Mouse (Mus musculus) lung, embryonic 14.5 days (tissue): Measurements from ENCODE around the gene Myt1. TPM values are rescaled to one million over a fixed set of nuclear protein-coding genes. Genes with fewer than 3 reads are reported as not detected.

Experiments
- ATAC-seq: fragments of 200-750 bp; cut with Nextera tagmentation; 2 replicates; pipeline ENCODE4 v1.8.0; 2017; ENCODE audit warnings: mild to moderate bottlenecking, moderate TSS enrichment, moderate library complexity; ENCODE audit not compliant: insufficient read depth
- DNase-seq: peaks from one replicate; pipeline ENCODE4 v3.0.0-alpha.2; 2015
- H3K27ac ChIP-seq: fragments of 300-500 bp; sonication (generic); 2 replicates; pipeline ENCODE4 v1.5.1; 2014; ENCODE audit warnings: low read depth, mild to moderate bottlenecking, moderate library complexity
- H3K27me3 ChIP-seq: fragments of 300-500 bp; sonication (generic); 2 replicates; pipeline ENCODE4 v1.6.1; 2014; ENCODE audit warnings: low read length, control low read depth; ENCODE audit not compliant: insufficient read depth
- H3K36me3 ChIP-seq: fragments of 300-500 bp; sonication (generic); 2 replicates; pipeline ENCODE4 v1.6.1; 2014; ENCODE audit warnings: control low read depth; ENCODE audit not compliant: insufficient read depth
- H3K4me1 ChIP-seq: fragments of 300-500 bp; sonication (generic); 2 replicates; pipeline ENCODE4 v1.6.1; 2014; ENCODE audit warnings: antibody characterized with exemption, control low read depth; ENCODE audit not compliant: insufficient read depth
- H3K4me2 ChIP-seq: fragments of 300-500 bp; sonication (generic); 2 replicates; pipeline ENCODE4 v1.6.1; 2014; ENCODE audit warnings: mild to moderate bottlenecking
- H3K4me3 ChIP-seq: fragments of 300-500 bp; sonication (generic); 2 replicates; pipeline ENCODE4 v1.5.1; 2014; ENCODE audit warnings: low read depth, low read length
- H3K9ac ChIP-seq: fragments of 300-500 bp; sonication (generic); 2 replicates; pipeline ENCODE4 v1.6.1; 2014
- H3K9me3 ChIP-seq: fragments of 300-500 bp; sonication (generic); 2 replicates; pipeline ENCODE4 v1.6.1; 2016; ENCODE audit warnings: low read depth, low read length, control low read depth
- CTCF ChIP-seq: IDR thresholded peaks from 2 replicates; pipeline ENCODE4 v1.5.1; 2016; ENCODE audit warnings: antibody characterized with exemption, low read depth
- WGBS: fragments of 180-500 bp; shearing (Covaris S2); extraction: QIAGEN DNeasy Blood & Tissue Kit; methylation state at CpG from one replicate; pipeline ENCODE4 v1.1.7; 2014; 5-methylcytosine and 5-hydroxymethylcytosine counted together
- polyA plus RNA-seq: library from polyadenylated mRNA; unstranded; fragments of >200 nt; fragmentation: Nextera tagmentation; extraction: Ambion mirVana; gene quantifications from 2 replicates; pipeline ENCODE4 v1.2.1, GENCODE M21; 2014

The Myt1 gene
- polyA plus RNA-seq, 1 experiment from 2014 or later = 0.25 TPM

DNA sequence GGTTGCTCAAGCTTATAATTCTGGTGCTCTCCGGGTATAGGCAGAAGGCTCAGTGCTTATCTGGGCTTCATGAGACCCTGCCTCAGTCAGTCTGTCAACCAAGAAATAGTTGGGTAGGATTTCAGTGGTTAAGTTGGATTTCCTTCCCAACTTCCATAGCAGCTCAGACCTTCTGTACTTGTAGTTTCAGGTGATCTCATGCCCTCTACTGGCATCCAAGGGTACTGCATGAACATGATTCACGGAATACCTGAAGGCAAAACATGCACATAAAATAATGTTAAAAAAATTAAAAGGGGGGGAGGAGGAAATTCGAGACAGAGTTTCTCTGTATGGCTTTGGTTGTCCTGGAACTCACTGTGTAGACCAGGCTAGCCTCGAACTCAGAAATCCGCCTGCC lies 103.8 kb downstream of the Myt1 start:
- no peak for ATAC-seq
- peaks cover 42% of the 10 kb centered on the region for H3K36me3 ChIP-seq
- no peak overlapping the region for H3K27ac ChIP-seq
- peaks cover 3% of the 10 kb centered on the region; the same call in 1 of the 2 replicates for H3K4me1 ChIP-seq
- H3K9ac ChIP-seq = no peak overlapping the region
- 51% methylated on average over 5 of the region's 5 CpGs for WGBS
- H3K9me3 ChIP-seq = no peaks in the 10 kb centered on the region
- DNase-seq = peak; percentile 85
- H3K27me3 ChIP-seq = no peaks in the 10 kb centered on the region
- no peak overlapping the region for H3K4me2 ChIP-seq
- TF ChIP-seq CTCF = peak; percentile 86
- H3K4me3 ChIP-seq = no peak overlapping the region

DNA sequence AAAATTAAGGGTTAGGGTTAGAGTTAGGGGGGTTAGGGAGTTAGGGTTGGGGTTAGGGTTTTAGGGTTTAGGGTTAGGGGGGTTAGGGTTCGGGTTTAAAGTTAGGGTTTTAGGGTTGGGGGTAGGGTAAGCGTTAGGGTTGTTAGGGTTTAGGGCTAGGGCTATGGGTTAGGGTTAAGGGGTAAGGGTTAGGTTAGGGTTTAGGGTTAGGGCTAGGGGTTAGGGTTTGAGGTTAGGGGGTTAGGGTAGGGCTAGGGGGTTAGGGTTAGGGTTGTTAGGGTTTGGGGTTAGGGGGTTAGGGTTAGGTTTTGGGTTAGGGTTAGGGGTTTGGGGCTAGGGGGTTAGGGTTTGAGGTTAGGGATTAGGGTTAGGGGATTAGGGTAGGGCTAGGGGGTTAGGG lies 107.9 kb downstream of the Myt1 start:
- Histone ChIP-seq H3K9ac (no peak overlapping the region), H3K4me2 (no peak overlapping the region), H3K4me3 (no peak overlapping the region), H3K9me3 (no peaks in the 10 kb centered on the region), H3K27ac (no peak overlapping the region), H3K36me3 (peaks cover 47% of the 10 kb centered on the region), H3K27me3 (no peaks in the 10 kb centered on the region), H3K4me1 (no peaks in the 10 kb centered on the region)
- DNase-seq (no peak), ATAC-seq (no peak)
- TF ChIP-seq CTCF = no peak
- 93% methylated on average over 2 of the region's 2 CpGs for WGBS

Other genes starting within 250 kb of the Myt1 start
- gene Dnajc5, start 242.8 kb upstream of the Myt1 start, polyA plus RNA-seq = 79.4 and 81.3 TPM in 2 replicates
- gene Uckl1, start 178.4 kb upstream of the Myt1 start, polyA plus RNA-seq = 36.9 and 38.3 TPM in 2 replicates
- gene Prpf6, start 171.5 kb upstream of the Myt1 start, polyA plus RNA-seq = 58.8 and 59.6 TPM in 2 replicates
- 52.5 and 58.6 TPM in 2 replicates for gene Zfp512b, start 170.5 kb upstream of the Myt1 start, polyA plus RNA-seq
- gene Samd10, start 164.1 kb upstream of the Myt1 start, polyA plus RNA-seq = 23.2 and 27.8 TPM in 2 replicates
- not detected in 2 replicates for gene Gm29797, start 106.3 kb upstream of the Myt1 start, polyA plus RNA-seq
- 55.4 and 64.7 TPM in 2 replicates for gene Sox18, start 91.7 kb upstream of the Myt1 start, polyA plus RNA-seq
- 22.5 and 25.7 TPM in 2 replicates for gene Tcea2, start 83.0 kb upstream of the Myt1 start, polyA plus RNA-seq
- 91.3 and 93.8 TPM in 2 replicates for gene Rgs19, start 69.4 kb upstream of the Myt1 start, polyA plus RNA-seq
- gene Lkaaear1, start 64.9 kb upstream of the Myt1 start, polyA plus RNA-seq = not detected in 2 replicates
- gene Oprl1, start 48.3 kb upstream of the Myt1 start, polyA plus RNA-seq = 0.89 and 1.8 TPM in 2 replicates
- gene Pcmtd2, start 74.5 kb downstream of the Myt1 start, polyA plus RNA-seq = 26.5 and 29.0 TPM in 2 replicates
- gene Polr3k, start 101.0 kb downstream of the Myt1 start, polyA plus RNA-seq = 77.9 and 87.7 TPM in 2 replicates
- not detected in 2 replicates for gene Gm14496, start 227.8 kb downstream of the Myt1 start, polyA plus RNA-seq